Mouse (Mus musculus): ENCODE data around the gene Olfr866. TPM values are rescaled to one million over a fixed set of nuclear protein-coding genes. Genes with fewer than 3 reads are reported as not detected.

The Olfr866 gene
- total and polyA plus RNA-seq, 3 experiments = not detected

DNA sequence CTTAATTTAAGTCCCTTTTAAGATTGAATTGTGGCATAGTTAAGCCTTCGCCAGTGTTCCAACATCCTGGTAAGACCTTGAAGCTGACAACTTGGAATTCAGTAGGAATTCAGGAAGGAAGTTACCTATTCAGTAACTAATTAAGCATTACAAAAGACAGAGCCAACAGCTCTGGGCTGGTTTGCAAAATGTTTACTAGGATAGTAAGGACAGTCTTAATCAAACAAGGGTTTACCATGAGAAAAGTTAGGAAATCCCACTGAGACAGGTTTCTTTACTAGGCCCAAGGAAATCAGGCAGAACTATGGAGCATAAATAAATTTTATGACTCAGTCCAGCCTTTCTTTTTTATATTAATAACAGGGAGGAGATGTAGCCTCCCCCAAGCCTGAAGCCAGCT lies 43.5 kb upstream of the Olfr866 start:
- Histone ChIP-seq H3K27me3 (ENCODE audit: control insufficient read depth in 1 of 2, insufficient read depth in 2 of 2, low read length in 2 of 2) (no peaks in the 10 kb centered on the region), H3K27ac (ENCODE audit: control insufficient read depth, low read depth, low read length) (no peak overlapping the region), H3K79me2 (ENCODE audit: control insufficient read depth, insufficient read depth, low read length, poor library complexity) (no peaks in the 10 kb centered on the region), H3K36me3 (ENCODE audit: control insufficient read depth in 1 of 2, insufficient read depth in 2 of 2, low read length in 2 of 2) (no peaks in the 10 kb centered on the region), H3K4me1 (ENCODE audit: control insufficient read depth in 1 of 2, insufficient read depth in 2 of 2, low read length in 2 of 2) (no peaks in the 10 kb centered on the region), H3K4me3 (ENCODE audit: control insufficient read depth in 1 of 2, insufficient read depth in 1 of 2, low read depth in 2 of 2, low read length in 2 of 2) (no peak overlapping the region), H3K9ac (ENCODE audit: control insufficient read depth, low read depth, low read length, poor library complexity, severe bottlenecking) (no peak overlapping the region), H3K9me3 (replicated peaks; ENCODE audit: insufficient read depth, low read length) (no peaks in the 10 kb centered on the region)
- no peak for DNase-seq (ENCODE audit: low read depth, low spot score)
- TF ChIP-seq MXI1 (IDR thresholded peaks at IDR 0.05; ENCODE audit: low read depth, low read length) (no peak), POLR2AphosphoS2 (IDR thresholded peaks at IDR 0.05; ENCODE audit: low read length) (no peak), POLR2A (IDR thresholded peaks at IDR 0.05; ENCODE audit: control insufficient read depth in 1 of 2, insufficient read depth in 1 of 2, low read depth in 1 of 2, low read length in 2 of 2, poor library complexity in 1 of 2) (no peak)

GRCm38 (mm10) chr9:20070236-20070635 lies 42.4 kb upstream of the Olfr866 start:
- Histone ChIP-seq H3K27me3 (ENCODE audit: control insufficient read depth in 1 of 2, insufficient read depth in 2 of 2, low read length in 2 of 2) (no peaks in the 10 kb centered on the region), H3K9ac (ENCODE audit: control insufficient read depth, low read depth, low read length, poor library complexity, severe bottlenecking) (no peak overlapping the region), H3K4me3 (ENCODE audit: control insufficient read depth in 1 of 2, insufficient read depth in 1 of 2, low read depth in 2 of 2, low read length in 2 of 2) (no peak overlapping the region), H3K27ac (ENCODE audit: control insufficient read depth, low read depth, low read length) (no peak overlapping the region), H3K36me3 (ENCODE audit: control insufficient read depth in 1 of 2, insufficient read depth in 2 of 2, low read length in 2 of 2) (no peaks in the 10 kb centered on the region), H3K79me2 (ENCODE audit: control insufficient read depth, insufficient read depth, low read length, poor library complexity) (no peaks in the 10 kb centered on the region), H3K4me1 (ENCODE audit: control insufficient read depth in 1 of 2, insufficient read depth in 2 of 2, low read length in 2 of 2) (no peaks in the 10 kb centered on the region), H3K9me3 (replicated peaks; ENCODE audit: insufficient read depth, low read length) (no peaks in the 10 kb centered on the region)
- TF ChIP-seq RCOR1 (IDR thresholded peaks at IDR 0.05; ENCODE audit: low read depth, low read length) (no peak), SIN3A (IDR thresholded peaks at IDR 0.05; ENCODE audit: low read length) (no peak), ELF1 (IDR thresholded peaks at IDR 0.05; ENCODE audit: low read depth, low read length) (no peak), JUND (IDR thresholded peaks at IDR 0.05; ENCODE audit: low read depth, low read length) (no peak), GABPA (IDR thresholded peaks at IDR 0.05; ENCODE audit: low read depth, low read length) (no peak), MAZ (IDR thresholded peaks at IDR 0.05; ENCODE audit: low read depth, low read length) (no peak), POLR2A (IDR thresholded peaks at IDR 0.05; ENCODE audit: control insufficient read depth in 1 of 2, insufficient read depth in 1 of 2, low read depth in 1 of 2, low read length in 2 of 2, poor library complexity in 1 of 2) (no peak), MAFK (IDR thresholded peaks at IDR 0.05; ENCODE audit: borderline replicate concordance, low read depth, low read length) (no peak), POLR2AphosphoS5 (IDR thresholded peaks at IDR 0.05; ENCODE audit: borderline replicate concordance, low read depth, low read length) (no peak), MYC (IDR thresholded peaks at IDR 0.05; ENCODE audit: low read depth, low read length) (no peak), MEF2A (IDR thresholded peaks at IDR 0.05; ENCODE audit: extremely low read depth, insufficient replicate concordance, low read depth, low read length, poor library complexity, severe bottlenecking) (no peak), NELFE (IDR thresholded peaks at IDR 0.05; ENCODE audit: low read depth, low read length) (no peak), BHLHE40 (IDR thresholded peaks at IDR 0.05; ENCODE audit: borderline replicate concordance, low read depth, low read length) (no peak), ZMIZ1 (IDR thresholded peaks at IDR 0.05; ENCODE audit: low read depth, low read length) (no peak), TCF12 (IDR thresholded peaks at IDR 0.05; ENCODE audit: low read depth, low read length) (no peak)
- no peak for DNase-seq (ENCODE audit: low read depth, low spot score)
